Mouse (Mus musculus): ENCODE results near the gene Pepd. TPM values are rescaled to one million over a fixed set of nuclear protein-coding genes. Genes with fewer than 3 reads are reported as not detected.

Gene Pepd
- polyA plus RNA-seq, 1 experiment from 2014 or later: 62.6 TPM

- ATAC-seq (ENCODE audit: low FRiP score, low read depth): no peak
- no peaks in the 10 kb centered on the region for H3K27me3 ChIP-seq
- WGBS: 79% methylated on average over 1 of the region's 1 CpGs
- H3K9me3 ChIP-seq: no peaks in the 10 kb centered on the region
- H3K9ac ChIP-seq: no peak overlapping the region
- no peak overlapping the region for H3K27ac ChIP-seq (replicated peaks)
- H3K4me2 ChIP-seq: peak overlapping the region; percentile 80
- no peak overlapping the region for H3K4me3 ChIP-seq
- peaks cover 33% of the 10 kb centered on the region for H3K4me1 ChIP-seq (replicated peaks)
- H3K36me3 ChIP-seq: no peaks in the 10 kb centered on the region; the same call in 1 of the 2 replicates
Observed at GRCm38 (mm10) chr7:35054286-35054685, 142.1 kb downstream of the Pepd start.

GRCm38 (mm10) chr7:35054977-35055618 lies 142.9 kb downstream of the Pepd start:
- Histone ChIP-seq H3K36me3 (no peaks in the 10 kb centered on the region), H3K27me3 (no peaks in the 10 kb centered on the region), H3K9ac (peak overlapping the region; percentile 97), H3K4me2 (peak overlapping the region; percentile 80), H3K27ac (replicated peaks) (peak overlapping the region; percentile 93), H3K4me1 (replicated peaks) (peaks cover 33% of the 10 kb centered on the region), H3K9me3 (no peaks in the 10 kb centered on the region), H3K4me3 (peak overlapping the region; percentile 99)
- no peak for ATAC-seq (ENCODE audit: low FRiP score, low read depth)
- 48% methylated on average over 2 of the region's 2 CpGs for WGBS

GRCm38 (mm10) chr7:35055619-35056435 lies 143.6 kb downstream of the Pepd start:
- ATAC-seq (ENCODE audit: low FRiP score, low read depth): peak; percentile 91
- Histone ChIP-seq H3K36me3 (no peaks in the 10 kb centered on the region), H3K27me3 (no peaks in the 10 kb centered on the region), H3K4me2 (peak overlapping the region; percentile 80), H3K9ac (peak overlapping the region; percentile 97), H3K4me1 (replicated peaks) (peaks cover 29% of the 10 kb centered on the region), H3K4me3 (peak overlapping the region; percentile 99), H3K27ac (replicated peaks) (peak overlapping the region; percentile 93), H3K9me3 (no peaks in the 10 kb centered on the region)
- WGBS: under 1% methylated on average over 60 of the region's 77 CpGs

GRCm38 (mm10) chr7:35056436-35056864 lies 144.3 kb downstream of the Pepd start, which contains the start of gene Cebpg:
Gene Cebpg (minus strand): TSS chr7:35056573.
- peaks cover 29% of the 10 kb centered on the region for H3K4me1 ChIP-seq (replicated peaks)
- peak; percentile 98 for ATAC-seq (ENCODE audit: low FRiP score, low read depth)
- WGBS: under 1% methylated on average over 48 of the region's 53 CpGs
- H3K4me2 ChIP-seq: peak within 1 kb of the TSS; percentile 80
- no peaks in the 10 kb centered on the region for H3K27me3 ChIP-seq
- peak within 1 kb of the TSS; percentile 97 for H3K9ac ChIP-seq
- H3K9me3 ChIP-seq: no peaks in the 10 kb centered on the region
- no peaks in the 10 kb centered on the region for H3K36me3 ChIP-seq
- peak within 1 kb of the TSS; percentile 99 for H3K4me3 ChIP-seq
- H3K27ac ChIP-seq (replicated peaks): peak within 1 kb of the TSS; percentile 93

GRCm38 (mm10) chr7:35056999-35057398 lies 144.8 kb downstream of the Pepd start:
- ATAC-seq (ENCODE audit: low FRiP score, low read depth): peak; percentile 13; the same call in 1 of the 2 replicates

GRCm38 (mm10) chr7:35057569-35057968 lies 145.4 kb downstream of the Pepd start:
- no peaks in the 10 kb centered on the region for H3K36me3 ChIP-seq
- no peak overlapping the region for H3K4me3 ChIP-seq
- no peak for ATAC-seq (ENCODE audit: low FRiP score, low read depth)
- WGBS: 83% methylated on average over 4 of the region's 4 CpGs
- no peak overlapping the region for H3K27ac ChIP-seq (replicated peaks)
- peaks cover 29% of the 10 kb centered on the region for H3K4me1 ChIP-seq (replicated peaks)
- H3K9ac ChIP-seq: no peak overlapping the region
- H3K4me2 ChIP-seq: no peak overlapping the region
- H3K9me3 ChIP-seq: no peaks in the 10 kb centered on the region
- no peaks in the 10 kb centered on the region for H3K27me3 ChIP-seq

More at GRCm38 (mm10) chr7:35056999-35057398, 144.8 kb downstream of the Pepd start:
- Histone ChIP-seq H3K4me2 (peak overlapping the region; percentile 80), H3K27ac (replicated peaks) (peak overlapping the region; percentile 93; the same call in 1 of the 2 replicates), H3K9me3 (no peaks in the 10 kb centered on the region), H3K36me3 (no peaks in the 10 kb centered on the region), H3K4me1 (replicated peaks) (peaks cover 29% of the 10 kb centered on the region), H3K27me3 (no peaks in the 10 kb centered on the region), H3K4me3 (peak overlapping the region; percentile 99), H3K9ac (peak overlapping the region; percentile 97; the same call in 1 of the 2 replicates)
- WGBS: 22% methylated on average over 10 of the region's 10 CpGs

GRCm38 (mm10) chr7:35058329-35058728 lies 146.2 kb downstream of the Pepd start:
- no peak overlapping the region for H3K4me3 ChIP-seq
- no peaks in the 10 kb centered on the region for H3K27me3 ChIP-seq
- no peaks in the 10 kb centered on the region for H3K36me3 ChIP-seq
- WGBS: 86% methylated on average over 1 of the region's 1 CpGs
- ATAC-seq (ENCODE audit: low FRiP score, low read depth): no peak
- no peak overlapping the region for H3K9ac ChIP-seq
- H3K27ac ChIP-seq (replicated peaks): no peak overlapping the region
- H3K4me2 ChIP-seq: no peak overlapping the region
- no peaks in the 10 kb centered on the region for H3K9me3 ChIP-seq
- peaks cover 25% of the 10 kb centered on the region for H3K4me1 ChIP-seq (replicated peaks)

- ATAC-seq (ENCODE audit: low FRiP score, low read depth): no peak
- peaks cover 16% of the 10 kb centered on the region for H3K4me1 ChIP-seq (replicated peaks)
- no peak overlapping the region for H3K27ac ChIP-seq (replicated peaks)
- no peaks in the 10 kb centered on the region for H3K27me3 ChIP-seq
- 76% methylated on average over 5 of the region's 5 CpGs for WGBS
- no peak overlapping the region for H3K9ac ChIP-seq
- H3K4me2 ChIP-seq: no peak overlapping the region
- no peak overlapping the region for H3K4me3 ChIP-seq
- H3K9me3 ChIP-seq: no peaks in the 10 kb centered on the region
- H3K36me3 ChIP-seq: no peaks in the 10 kb centered on the region
Observed at GRCm38 (mm10) chr7:35059467-35059866, 147.3 kb downstream of the Pepd start.

- H3K36me3 ChIP-seq: no peaks in the 10 kb centered on the region
- H3K4me2 ChIP-seq: no peak overlapping the region
- no peaks in the 10 kb centered on the region for H3K4me1 ChIP-seq (replicated peaks)
- no peak overlapping the region for H3K27ac ChIP-seq (replicated peaks)
- no peak for ATAC-seq (ENCODE audit: low FRiP score, low read depth)
- H3K9ac ChIP-seq: no peak overlapping the region
- H3K27me3 ChIP-seq: no peaks in the 10 kb centered on the region
- WGBS: 69% methylated on average over 14 of the region's 14 CpGs
- no peak overlapping the region for H3K4me3 ChIP-seq
- H3K9me3 ChIP-seq: no peaks in the 10 kb centered on the region
Observed at GRCm38 (mm10) chr7:35064286-35065258, 152.4 kb downstream of the Pepd start.

GRCm38 (mm10) chr7:35065958-35066357 lies 153.8 kb downstream of the Pepd start:
- Histone ChIP-seq H3K4me1 (replicated peaks) (no peaks in the 10 kb centered on the region), H3K4me2 (no peak overlapping the region), H3K4me3 (no peak overlapping the region), H3K36me3 (no peaks in the 10 kb centered on the region), H3K9ac (no peak overlapping the region), H3K9me3 (no peaks in the 10 kb centered on the region), H3K27me3 (no peaks in the 10 kb centered on the region), H3K27ac (replicated peaks) (no peak overlapping the region)
- 68% methylated on average over 3 of the region's 3 CpGs for WGBS
- ATAC-seq (ENCODE audit: low FRiP score, low read depth): no peak

- no peaks in the 10 kb centered on the region for H3K9me3 ChIP-seq
- H3K36me3 ChIP-seq: no peaks in the 10 kb centered on the region
- ATAC-seq (ENCODE audit: low FRiP score, low read depth): peak; percentile 63; the same call in 1 of the 2 replicates
- H3K4me2 ChIP-seq: no peak overlapping the region
- no peak overlapping the region for H3K27ac ChIP-seq (replicated peaks)
- WGBS: 30% methylated on average over 8 of the region's 8 CpGs
- H3K27me3 ChIP-seq: no peaks in the 10 kb centered on the region
- no peaks in the 10 kb centered on the region for H3K4me1 ChIP-seq (replicated peaks)
- H3K9ac ChIP-seq: no peak overlapping the region
- H3K4me3 ChIP-seq: no peak overlapping the region
Observed at GRCm38 (mm10) chr7:35066640-35067212, 154.5 kb downstream of the Pepd start.
